Mouse (Mus musculus): ENCODE results near the gene Iqschfp. TPM values are rescaled to one million over a fixed set of nuclear protein-coding genes. Genes with fewer than 3 reads are reported as not detected.

The Iqschfp gene
- polyA plus RNA-seq, 1 experiment: not detected

GRCm38 (mm10) chr3:68105081-68105685 lies 213.2 kb downstream of the Iqschfp start:
- TF ChIP-seq CTCF (IDR thresholded peaks at IDR 0.05; ENCODE audit: control insufficient read depth, insufficient read depth, insufficient read length) (no peak), MAX (IDR thresholded peaks at IDR 0.05) (no peak), MYOD1 (IDR thresholded peaks at IDR 0.05; ENCODE audit: control insufficient read depth, insufficient read length, low read depth) (no peak), MYOG (IDR thresholded peaks at IDR 0.05; ENCODE audit: control insufficient read depth, extremely low read depth, insufficient read length) (no peak), CEBPB (IDR thresholded peaks at IDR 0.05; ENCODE audit: low read depth) (no peak), USF1 (IDR thresholded peaks at IDR 0.05; ENCODE audit: low read depth) (no peak)

GRCm38 (mm10) chr3:68121338-68121737 lies 229.3 kb downstream of the Iqschfp start:
- TF ChIP-seq USF1 (IDR thresholded peaks at IDR 0.05; ENCODE audit: low read depth) (no peak), CEBPB (IDR thresholded peaks at IDR 0.05; ENCODE audit: low read depth) (no peak), MAX (IDR thresholded peaks at IDR 0.05) (no peak), MYOD1 (IDR thresholded peaks at IDR 0.05; ENCODE audit: control insufficient read depth, insufficient read length, low read depth) (no peak), FOSL1 (IDR thresholded peaks at IDR 0.05; ENCODE audit: insufficient read depth, low read length, poor library complexity, severe bottlenecking) (no peak), CTCF (IDR thresholded peaks at IDR 0.05; ENCODE audit: control insufficient read depth, insufficient read depth, insufficient read length) (no peak), MYOG (IDR thresholded peaks at IDR 0.05; ENCODE audit: control insufficient read depth, extremely low read depth, insufficient read length) (no peak)
- H3ac ChIP-seq (ENCODE audit: control insufficient read depth, insufficient read length, low read depth): no peak overlapping the region
- H3K79me2 ChIP-seq (ENCODE audit: control insufficient read depth, insufficient read depth): no peaks in the 10 kb centered on the region
- H3K27me3 ChIP-seq (ENCODE audit: control insufficient read depth, insufficient read depth, insufficient read length): no peaks in the 10 kb centered on the region
- no peaks in the 10 kb centered on the region for H3K36me3 ChIP-seq (ENCODE audit: control insufficient read depth, insufficient read depth)
- H3K4me3 ChIP-seq (ENCODE audit: insufficient read depth, poor library complexity, severe bottlenecking): no peak overlapping the region
- no peaks in the 10 kb centered on the region for H3K79me3 ChIP-seq (ENCODE audit: low read depth)

More at GRCm38 (mm10) chr3:68105081-68105685, 213.2 kb downstream of the Iqschfp start:
- Histone ChIP-seq H3K27me3 (ENCODE audit: control insufficient read depth, insufficient read depth, insufficient read length) (no peaks in the 10 kb centered on the region), H3K79me3 (ENCODE audit: low read depth) (no peaks in the 10 kb centered on the region), H3K79me2 (ENCODE audit: control insufficient read depth, insufficient read depth) (no peaks in the 10 kb centered on the region), H3K36me3 (ENCODE audit: control insufficient read depth, insufficient read depth) (no peaks in the 10 kb centered on the region), H3K4me3 (ENCODE audit: insufficient read depth, poor library complexity, severe bottlenecking) (no peak overlapping the region), H3ac (ENCODE audit: control insufficient read depth, insufficient read length, low read depth) (no peak overlapping the region)

- H3K4me3 ChIP-seq (ENCODE audit: insufficient read depth, poor library complexity, severe bottlenecking): no peak overlapping the region
- no peaks in the 10 kb centered on the region for H3K79me3 ChIP-seq (ENCODE audit: low read depth)
- TF ChIP-seq MYOG (IDR thresholded peaks at IDR 0.05; ENCODE audit: control insufficient read depth, extremely low read depth, insufficient read length) (no peak), FOSL1 (IDR thresholded peaks at IDR 0.05; ENCODE audit: insufficient read depth, low read length, poor library complexity, severe bottlenecking) (no peak), MYOD1 (IDR thresholded peaks at IDR 0.05; ENCODE audit: control insufficient read depth, insufficient read length, low read depth) (no peak), CEBPB (IDR thresholded peaks at IDR 0.05; ENCODE audit: low read depth) (no peak), CTCF (IDR thresholded peaks at IDR 0.05; ENCODE audit: control insufficient read depth, insufficient read depth, insufficient read length) (no peak), USF1 (IDR thresholded peaks at IDR 0.05; ENCODE audit: low read depth) (no peak), MAX (IDR thresholded peaks at IDR 0.05) (no peak)
- H3K79me2 ChIP-seq (ENCODE audit: control insufficient read depth, insufficient read depth): no peaks in the 10 kb centered on the region
- no peaks in the 10 kb centered on the region for H3K27me3 ChIP-seq (ENCODE audit: control insufficient read depth, insufficient read depth, insufficient read length)
- no peaks in the 10 kb centered on the region for H3K36me3 ChIP-seq (ENCODE audit: control insufficient read depth, insufficient read depth)
- H3ac ChIP-seq (ENCODE audit: control insufficient read depth, insufficient read length, low read depth): no peak overlapping the region
Observed at GRCm38 (mm10) chr3:68126284-68126856, 234.3 kb downstream of the Iqschfp start.

GRCm38 (mm10) chr3:68130386-68130785 lies 238.4 kb downstream of the Iqschfp start:
- Histone ChIP-seq H3K36me3 (ENCODE audit: control insufficient read depth, insufficient read depth) (no peaks in the 10 kb centered on the region), H3K27me3 (ENCODE audit: control insufficient read depth, insufficient read depth, insufficient read length) (no peaks in the 10 kb centered on the region), H3ac (ENCODE audit: control insufficient read depth, insufficient read length, low read depth) (no peak overlapping the region), H3K4me3 (ENCODE audit: insufficient read depth, poor library complexity, severe bottlenecking) (no peak overlapping the region), H3K79me2 (ENCODE audit: control insufficient read depth, insufficient read depth) (no peaks in the 10 kb centered on the region), H3K79me3 (ENCODE audit: low read depth) (no peaks in the 10 kb centered on the region)
- TF ChIP-seq MYOG (IDR thresholded peaks at IDR 0.05; ENCODE audit: control insufficient read depth, extremely low read depth, insufficient read length) (no peak), CEBPB (IDR thresholded peaks at IDR 0.05; ENCODE audit: low read depth) (no peak), USF1 (IDR thresholded peaks at IDR 0.05; ENCODE audit: low read depth) (no peak), CTCF (IDR thresholded peaks at IDR 0.05; ENCODE audit: control insufficient read depth, insufficient read depth, insufficient read length) (no peak), MYOD1 (IDR thresholded peaks at IDR 0.05; ENCODE audit: control insufficient read depth, insufficient read length, low read depth) (no peak), MAX (IDR thresholded peaks at IDR 0.05) (no peak), FOSL1 (IDR thresholded peaks at IDR 0.05; ENCODE audit: insufficient read depth, low read length, poor library complexity, severe bottlenecking) (no peak)

GRCm38 (mm10) chr3:68138833-68139627 lies 247.0 kb downstream of the Iqschfp start:
- Histone ChIP-seq H3K79me2 (ENCODE audit: control insufficient read depth, insufficient read depth) (no peaks in the 10 kb centered on the region), H3K36me3 (ENCODE audit: control insufficient read depth, insufficient read depth) (no peaks in the 10 kb centered on the region), H3K79me3 (ENCODE audit: low read depth) (no peaks in the 10 kb centered on the region)

More at GRCm38 (mm10) chr3:68138833-68139627, 247.0 kb downstream of the Iqschfp start:
- no peak for TF ChIP-seq MYOD1 (IDR thresholded peaks at IDR 0.05; ENCODE audit: control insufficient read depth, insufficient read length, low read depth)
- TF ChIP-seq MAX (IDR thresholded peaks at IDR 0.05): no peak
- TF ChIP-seq USF1 (IDR thresholded peaks at IDR 0.05; ENCODE audit: low read depth): no peak
- TF ChIP-seq CTCF (IDR thresholded peaks at IDR 0.05; ENCODE audit: control insufficient read depth, insufficient read depth, insufficient read length): no peak
- no peak for TF ChIP-seq CEBPB (IDR thresholded peaks at IDR 0.05; ENCODE audit: low read depth)
- no peak for TF ChIP-seq MYOG (IDR thresholded peaks at IDR 0.05; ENCODE audit: control insufficient read depth, extremely low read depth, insufficient read length)
- no peak for TF ChIP-seq FOSL1 (IDR thresholded peaks at IDR 0.05; ENCODE audit: insufficient read depth, low read length, poor library complexity, severe bottlenecking)
- Histone ChIP-seq H3K27me3 (ENCODE audit: control insufficient read depth, insufficient read depth, insufficient read length) (no peaks in the 10 kb centered on the region), H3K4me3 (ENCODE audit: insufficient read depth, poor library complexity, severe bottlenecking) (no peak overlapping the region), H3ac (ENCODE audit: control insufficient read depth, insufficient read length, low read depth) (no peak overlapping the region)

Data from C2C12 (cell line).